Mouse (Mus musculus) hindbrain, embryonic 16.5 days (tissue): ENCODE data around the gene Rpl3. TPM values are rescaled to one million over a fixed set of nuclear protein-coding genes. Genes with fewer than 3 reads are reported as not detected.
"Not testable (repeated sequence)": the region's sequence is repeated elsewhere in the genome, so short reads cannot be mapped to it uniquely, and the experiment has no call there.

ENCODE experiments used
- ATAC-seq: fragments of 200-750 bp; cut with Nextera tagmentation; 2 replicates; pipeline ENCODE4 v1.8.0; 2017; ENCODE audit warnings: moderate TSS enrichment, moderate library complexity
- H3K27ac ChIP-seq: fragments of 300-500 bp; sonication (generic); 2 replicates; pipeline ENCODE4 v1.5.1; 2014; ENCODE audit warnings: low read depth, mild to moderate bottlenecking, control low read depth, low read length, moderate library complexity
- H3K27me3 ChIP-seq: fragments of 300-500 bp; sonication (generic); replicated peaks from 2 replicates; pipeline ENCODE4 v1.6.1; 2014; ENCODE audit warnings: low read length; ENCODE audit not compliant: control insufficient read depth, insufficient read depth
- H3K36me3 ChIP-seq: fragments of 300-500 bp; sonication (generic); 2 replicates; pipeline ENCODE4 v1.6.1; 2014; ENCODE audit warnings: mild to moderate bottlenecking, low read length, moderate library complexity, mixed read lengths; ENCODE audit not compliant: control insufficient read depth, insufficient read depth
- H3K4me1 ChIP-seq: fragments of 300-500 bp; sonication (generic); 2 replicates; pipeline ENCODE4 v1.6.1; 2014; ENCODE audit warnings: low read depth, low read length; ENCODE audit not compliant: control insufficient read depth, insufficient read depth
- H3K4me2 ChIP-seq: fragments of 300-500 bp; sonication (generic); 2 replicates; pipeline ENCODE4 v1.6.1; 2014; ENCODE audit warnings: mild to moderate bottlenecking, low read length, control low read depth, moderate library complexity
- H3K4me3 ChIP-seq: fragments of 300-500 bp; sonication (generic); 2 replicates; pipeline ENCODE4 v1.5.1; 2014; ENCODE audit warnings: mild to moderate bottlenecking, low read length, control low read depth, moderate library complexity
- H3K9ac ChIP-seq: fragments of 300-500 bp; sonication (generic); 2 replicates; pipeline ENCODE4 v1.6.1; 2014; ENCODE audit warnings: low read depth, mild to moderate bottlenecking, control low read depth, low read length, moderate library complexity
- H3K9me3 ChIP-seq: fragments of 300-500 bp; sonication (generic); 2 replicates; pipeline ENCODE4 v1.6.1; 2014; ENCODE audit warnings: mild to moderate bottlenecking, low read length, moderate library complexity; ENCODE audit not compliant: control insufficient read depth
- WGBS: fragments of 180-500 bp; shearing (Covaris S2); extraction: QIAGEN DNeasy Blood & Tissue Kit; methylation state at CpG from one replicate; pipeline ENCODE4 v1.1.7; 2014; 5-methylcytosine and 5-hydroxymethylcytosine counted together
- polyA plus RNA-seq: library from polyadenylated mRNA; unstranded; fragments of >200 nt; fragmentation: Nextera tagmentation; extraction: Ambion mirVana; gene quantifications from 2 replicates; pipeline ENCODE4 v1.2.1, GENCODE M21; 2015

The Rpl3 gene
- polyA plus RNA-seq, 1 experiment from 2014 or later = 523 TPM

- Histone ChIP-seq H3K27me3 (no peaks in the 10 kb centered on the region), H3K9ac (peak within 1 kb of the TSS; percentile 86), H3K4me3 (peak within 1 kb of the TSS; percentile 71), H3K4me1 (peaks cover 19% of the 10 kb centered on the region), H3K27ac (peak within 1 kb of the TSS; percentile 99), H3K4me2 (peak within 1 kb of the TSS; percentile 61), H3K36me3 (no peaks in the 10 kb centered on the region), H3K9me3 (no peaks in the 10 kb centered on the region)
- peak; percentile 96 for ATAC-seq
- under 1% methylated on average over 56 of the region's 59 CpGs for WGBS
Measured at GRCm38 (mm10) chr15:80132993-80133586, 41.4 kb upstream of the Rpl3 start, which contains the start of gene Tab1. Gene Tab1, plus strand, starts transcription at chr15:80133127.

GRCm38 (mm10) chr15:80132452-80132851, 40.8 kb upstream of the Rpl3 start:
- Histone ChIP-seq H3K4me2 (peak overlapping the region; percentile 61), H3K4me1 (peaks cover 14% of the 10 kb centered on the region), H3K27me3 (no peaks in the 10 kb centered on the region), H3K36me3 (no peaks in the 10 kb centered on the region), H3K9ac (peak overlapping the region; percentile 18; the same call in 1 of the 2 replicates), H3K4me3 (peak overlapping the region; percentile 71), H3K9me3 (no peaks in the 10 kb centered on the region), H3K27ac (no peak overlapping the region)
- ATAC-seq = no peak
- 83% methylated on average over 9 of the region's 9 CpGs for WGBS

- Histone ChIP-seq H3K9ac (no peak overlapping the region), H3K9me3 (no peaks in the 10 kb centered on the region), H3K4me1 (peaks cover 14% of the 10 kb centered on the region), H3K4me3 (no peak overlapping the region), H3K36me3 (no peaks in the 10 kb centered on the region), H3K27me3 (no peaks in the 10 kb centered on the region), H3K27ac (no peak overlapping the region), H3K4me2 (no peak overlapping the region)
- WGBS = 64% methylated on average over 6 of the region's 6 CpGs
- no peak for ATAC-seq
Measured at GRCm38 (mm10) chr15:80131421-80131820, 39.8 kb upstream of the Rpl3 start.

- no peak for ATAC-seq
- Histone ChIP-seq H3K4me1 (peaks cover 14% of the 10 kb centered on the region), H3K27ac (no peak overlapping the region), H3K4me3 (no peak overlapping the region), H3K9me3 (no peaks in the 10 kb centered on the region), H3K4me2 (no peak overlapping the region), H3K27me3 (no peaks in the 10 kb centered on the region), H3K36me3 (no peaks in the 10 kb centered on the region), H3K9ac (no peak overlapping the region)
- WGBS = 77% methylated on average over 5 of the region's 5 CpGs
Measured at GRCm38 (mm10) chr15:80130689-80131088, 39.0 kb upstream of the Rpl3 start.

- H3K4me2 ChIP-seq = no peak overlapping the region
- ATAC-seq = no peak
- no peaks in the 10 kb centered on the region for H3K36me3 ChIP-seq
- no peak overlapping the region for H3K4me3 ChIP-seq
- peaks cover 14% of the 10 kb centered on the region for H3K4me1 ChIP-seq
- no peak overlapping the region for H3K9ac ChIP-seq
- H3K9me3 ChIP-seq = no peaks in the 10 kb centered on the region
- WGBS = 89% methylated on average over 6 of the region's 6 CpGs
- no peaks in the 10 kb centered on the region for H3K27me3 ChIP-seq
- no peak overlapping the region for H3K27ac ChIP-seq
Measured at GRCm38 (mm10) chr15:80129982-80130381, 38.3 kb upstream of the Rpl3 start.

- Histone ChIP-seq H3K27me3 (no peaks in the 10 kb centered on the region), H3K36me3 (no peaks in the 10 kb centered on the region), H3K27ac (no peak overlapping the region), H3K9ac (no peak overlapping the region), H3K4me2 (no peak overlapping the region), H3K4me1 (no peaks in the 10 kb centered on the region), H3K4me3 (no peak overlapping the region), H3K9me3 (no peaks in the 10 kb centered on the region)
- 58% methylated on average over 1 of the region's 1 CpGs for WGBS
- ATAC-seq = no peak
Measured at GRCm38 (mm10) chr15:80127191-80127590, 35.5 kb upstream of the Rpl3 start.

- no peak overlapping the region for H3K27ac ChIP-seq
- no peaks in the 10 kb centered on the region for H3K9me3 ChIP-seq
- no peak for ATAC-seq
- H3K4me2 ChIP-seq = no peak overlapping the region
- no peaks in the 10 kb centered on the region for H3K36me3 ChIP-seq
- H3K27me3 ChIP-seq = no peaks in the 10 kb centered on the region
- no peak overlapping the region for H3K9ac ChIP-seq
- no peak overlapping the region for H3K4me3 ChIP-seq
- no peaks in the 10 kb centered on the region for H3K4me1 ChIP-seq
- WGBS = 85% methylated on average over 4 of the region's 4 CpGs
Measured at GRCm38 (mm10) chr15:80124651-80125050, 33.0 kb upstream of the Rpl3 start.

GRCm38 (mm10) chr15:80122431-80122830, 30.8 kb upstream of the Rpl3 start:
- 93% methylated on average over 6 of the region's 6 CpGs for WGBS
- H3K4me1 ChIP-seq, H3K27ac ChIP-seq: not testable (repeated sequence)

GRCm38 (mm10) chr15:80121721-80122325, 30.2 kb upstream of the Rpl3 start:
- H3K27me3 ChIP-seq = no peaks in the 10 kb centered on the region
- H3K4me3 ChIP-seq = no peak overlapping the region
- no peaks in the 10 kb centered on the region for H3K9me3 ChIP-seq
- H3K36me3 ChIP-seq = no peaks in the 10 kb centered on the region
- WGBS = 80% methylated on average over 9 of the region's 9 CpGs
- H3K27ac ChIP-seq = no peak overlapping the region
- H3K4me2 ChIP-seq = no peak overlapping the region
- ATAC-seq = peak; percentile 89
- H3K9ac ChIP-seq = no peak overlapping the region
- no peaks in the 10 kb centered on the region for H3K4me1 ChIP-seq

More at GRCm38 (mm10) chr15:80122431-80122830, 30.8 kb upstream of the Rpl3 start:
- not testable (repeated sequence) for ATAC-seq, H3K4me2 ChIP-seq, H3K36me3 ChIP-seq, H3K4me3 ChIP-seq, H3K9ac ChIP-seq, H3K27me3 ChIP-seq, H3K9me3 ChIP-seq
